Mouse (Mus musculus): ENCODE results near the gene Pygb. TPM values are rescaled to one million over a fixed set of nuclear protein-coding genes. Genes with fewer than 3 reads are reported as not detected.
A peak's percentile ranks its signal among the peaks of the same experiment; 100 is the strongest.

Gene Pygb
- polyA plus RNA-seq, 1 experiment: 23.8 TPM

GRCm38 (mm10) chr2:150745016-150745415 is 41.5 kb upstream of the Pygb start:
- Histone ChIP-seq H3K4me2 (ENCODE audit: low read depth) (no peak overlapping the region), H3K79me2 (ENCODE audit: control insufficient read depth, insufficient read depth) (no peaks in the 10 kb centered on the region), H3K27me3 (ENCODE audit: control insufficient read depth, insufficient read depth, insufficient read length) (peaks cover 20% of the 10 kb centered on the region), H3K4me3 (no peak overlapping the region), H3ac (ENCODE audit: control insufficient read depth, insufficient read length) (no peak overlapping the region), H3K36me3 (ENCODE audit: control insufficient read depth, insufficient read depth) (no peaks in the 10 kb centered on the region)
- TF ChIP-seq TCF3 (IDR thresholded peaks at IDR 0.05; ENCODE audit: insufficient read length, low read depth): no peak

- TF ChIP-seq MYOG (IDR thresholded peaks at IDR 0.05; ENCODE audit: control insufficient read depth in 1 of 3, insufficient read depth in 1 of 3, insufficient read length in 2 of 3, low read depth in 2 of 3): peak in 1 of 3 experiments; percentile 39
- TF ChIP-seq REST (IDR thresholded peaks at IDR 0.05; ENCODE audit: insufficient read depth, insufficient read length): no peak
- no peak for TF ChIP-seq TCF12 (IDR thresholded peaks at IDR 0.05; ENCODE audit: insufficient read depth, poor library complexity, severe bottlenecking)
- TF ChIP-seq CEBPB (IDR thresholded peaks at IDR 0.05; ENCODE audit: insufficient read depth, poor library complexity, severe bottlenecking): no peak
- no peak for TF ChIP-seq E2F4 (IDR thresholded peaks at IDR 0.05; ENCODE audit: insufficient read depth)
- TF ChIP-seq TCF3 (IDR thresholded peaks at IDR 0.05; ENCODE audit: insufficient read length, low read depth): no peak
- peak; percentile 94 for TF ChIP-seq POLR2AphosphoS2 (IDR thresholded peaks at IDR 0.05; ENCODE audit: insufficient read length, low read depth)
- peak in 2 of 3 experiments; percentile 24 to 32 for TF ChIP-seq MYOD1 (IDR thresholded peaks at IDR 0.05; ENCODE audit: control insufficient read depth in 1 of 3, insufficient read length in 2 of 3, low read depth in 2 of 3)
- no peak for TF ChIP-seq USF1 (IDR thresholded peaks at IDR 0.05; ENCODE audit: low read depth)
- TF ChIP-seq POLR2A (IDR thresholded peaks at IDR 0.05; ENCODE audit: insufficient read length, low read depth): peak; percentile 97
- Histone ChIP-seq H3K36me3 (ENCODE audit: control insufficient read depth, insufficient read depth) (no peaks in the 10 kb centered on the region), H3K27me3 (ENCODE audit: control insufficient read depth, insufficient read depth, insufficient read length) (peaks cover 20% of the 10 kb centered on the region), H3K4me2 (ENCODE audit: low read depth) (peak within 1 kb of the TSS; percentile 95), H3K79me2 (ENCODE audit: control insufficient read depth, insufficient read depth) (no peaks in the 10 kb centered on the region), H3K4me3 (peak within 1 kb of the TSS; percentile 48), H3ac (ENCODE audit: control insufficient read depth, insufficient read length) (peak within 1 kb of the TSS; percentile 12)
Observed at GRCm38 (mm10) chr2:150748854-150749253, 37.7 kb upstream of the Pygb start, which contains the start of gene Entpd6. Gene Entpd6, plus strand, starts transcription at chr2:150749042.

GRCm38 (mm10) chr2:150749283-150749682 is 37.3 kb upstream of the Pygb start:
- Histone ChIP-seq H3ac (ENCODE audit: control insufficient read depth, insufficient read length) (peak overlapping the region; percentile 12), H3K4me3 (peak overlapping the region; percentile 48), H3K4me2 (ENCODE audit: low read depth) (peak overlapping the region; percentile 95), H3K27me3 (ENCODE audit: control insufficient read depth, insufficient read depth, insufficient read length) (peaks cover 20% of the 10 kb centered on the region), H3K36me3 (ENCODE audit: control insufficient read depth, insufficient read depth) (no peaks in the 10 kb centered on the region), H3K79me2 (ENCODE audit: control insufficient read depth, insufficient read depth) (no peaks in the 10 kb centered on the region)
- TF ChIP-seq CEBPB (IDR thresholded peaks at IDR 0.05; ENCODE audit: insufficient read depth, poor library complexity, severe bottlenecking) (no peak), MYOG (IDR thresholded peaks at IDR 0.05; ENCODE audit: control insufficient read depth in 1 of 3, insufficient read depth in 1 of 3, insufficient read length in 2 of 3, low read depth in 2 of 3) (no peak), USF1 (IDR thresholded peaks at IDR 0.05; ENCODE audit: low read depth) (no peak), SRF (IDR thresholded peaks at IDR 0.05; ENCODE audit: control insufficient read depth, insufficient read length, low read depth) (no peak), TCF12 (IDR thresholded peaks at IDR 0.05; ENCODE audit: insufficient read depth, poor library complexity, severe bottlenecking) (no peak), POLR2A (IDR thresholded peaks at IDR 0.05; ENCODE audit: insufficient read length, low read depth) (no peak)

- TF ChIP-seq E2F4 (IDR thresholded peaks at IDR 0.05; ENCODE audit: insufficient read depth) (no peak), TCF3 (IDR thresholded peaks at IDR 0.05; ENCODE audit: insufficient read length, low read depth) (no peak), CEBPB (IDR thresholded peaks at IDR 0.05; ENCODE audit: insufficient read depth, poor library complexity, severe bottlenecking) (no peak), MYOG (IDR thresholded peaks at IDR 0.05; ENCODE audit: control insufficient read depth in 1 of 3, insufficient read depth in 1 of 3, insufficient read length in 2 of 3, low read depth in 2 of 3) (no peak), MAX (IDR thresholded peaks at IDR 0.05; ENCODE audit: low read depth) (no peak), MYOD1 (IDR thresholded peaks at IDR 0.05; ENCODE audit: control insufficient read depth in 1 of 3, insufficient read length in 2 of 3, low read depth in 2 of 3) (no peak), USF1 (IDR thresholded peaks at IDR 0.05; ENCODE audit: low read depth) (no peak), POLR2A (IDR thresholded peaks at IDR 0.05; ENCODE audit: insufficient read length, low read depth) (no peak), TCF12 (IDR thresholded peaks at IDR 0.05; ENCODE audit: insufficient read depth, poor library complexity, severe bottlenecking) (no peak), POLR2AphosphoS2 (IDR thresholded peaks at IDR 0.05; ENCODE audit: insufficient read length, low read depth) (no peak), SRF (IDR thresholded peaks at IDR 0.05; ENCODE audit: control insufficient read depth, insufficient read length, low read depth) (no peak), REST (IDR thresholded peaks at IDR 0.05; ENCODE audit: insufficient read depth, insufficient read length) (no peak)
- no peaks in the 10 kb centered on the region for H3K36me3 ChIP-seq (ENCODE audit: control insufficient read depth, insufficient read depth)
- H3ac ChIP-seq (ENCODE audit: control insufficient read depth, insufficient read length): no peak overlapping the region
- no peaks in the 10 kb centered on the region for H3K79me2 ChIP-seq (ENCODE audit: control insufficient read depth, insufficient read depth)
- H3K4me2 ChIP-seq (ENCODE audit: low read depth): peak overlapping the region; percentile 95
- peaks cover 11% of the 10 kb centered on the region for H3K27me3 ChIP-seq (ENCODE audit: control insufficient read depth, insufficient read depth, insufficient read length)
- H3K4me3 ChIP-seq: peak overlapping the region; percentile 48
Observed at GRCm38 (mm10) chr2:150750129-150750979, 36.2 kb upstream of the Pygb start.

- H3K79me2 ChIP-seq (ENCODE audit: control insufficient read depth, insufficient read depth): no peaks in the 10 kb centered on the region
- no peak for TF ChIP-seq CEBPB (IDR thresholded peaks at IDR 0.05; ENCODE audit: insufficient read depth, poor library complexity, severe bottlenecking)
- no peak for TF ChIP-seq E2F4 (IDR thresholded peaks at IDR 0.05; ENCODE audit: insufficient read depth)
- no peak for TF ChIP-seq SRF (IDR thresholded peaks at IDR 0.05; ENCODE audit: control insufficient read depth, insufficient read length, low read depth)
- no peak for TF ChIP-seq REST (IDR thresholded peaks at IDR 0.05; ENCODE audit: insufficient read depth, insufficient read length)
- no peak overlapping the region for H3K4me2 ChIP-seq (ENCODE audit: low read depth)
- H3K27me3 ChIP-seq (ENCODE audit: control insufficient read depth, insufficient read depth, insufficient read length): no peaks in the 10 kb centered on the region
- H3K36me3 ChIP-seq (ENCODE audit: control insufficient read depth, insufficient read depth): peaks cover 17% of the 10 kb centered on the region
- H3K4me3 ChIP-seq: no peak overlapping the region
- H3ac ChIP-seq (ENCODE audit: control insufficient read depth, insufficient read length): no peak overlapping the region
Observed at GRCm38 (mm10) chr2:150755016-150755415, 31.5 kb upstream of the Pygb start.

Data from myocyte (in vitro differentiated cells).